Mouse (Mus musculus): Measurements from ENCODE around the gene Gimap8. TPM values are rescaled to one million over a fixed set of nuclear protein-coding genes. Genes with fewer than 3 reads are reported as not detected.

Gimap8 gene
- polyA plus RNA-seq, 1 experiment from 2014 or later = 7.3 TPM

DNA sequence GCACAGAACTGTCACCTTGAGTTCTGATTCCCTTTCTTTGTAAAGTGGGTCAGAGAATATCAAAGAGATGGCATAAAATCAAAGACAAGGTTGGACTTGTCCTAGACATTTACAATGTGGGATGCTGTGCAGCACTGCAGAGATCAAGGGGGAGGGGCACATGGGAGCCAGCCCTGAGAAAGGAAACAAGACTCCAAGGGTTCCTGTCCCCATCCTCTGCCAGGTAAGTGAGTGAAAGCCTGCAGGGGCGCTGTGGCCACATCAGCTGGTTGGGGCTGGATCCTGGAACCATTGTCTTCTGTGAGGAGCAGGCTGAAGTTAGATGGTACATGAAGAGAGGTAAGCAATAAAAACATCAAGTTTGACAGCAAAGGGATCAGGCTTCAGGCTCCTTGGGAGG lies 23.6 kb upstream of the Gimap8 start:
- ChIA-PET POLR2A (no interaction called here), CTCF (interaction anchor here (1.3 kb wide), 1 partner anchor 41 kb away, joined by 3 read pairs; no protein-coding TSS in a partner anchor)
- in situ Hi-C loops (cut with MboI; ENCODE audit: low pct_unique_long_range_greater_than_20kb) = no loop called here
- no peak for ATAC-seq
- no peak for TF ChIP-seq CTCF (IDR thresholded peaks at IDR 0.05)
- H3K27me3 ChIP-seq = no peaks in the 10 kb centered on the region
- no peak for DNase-seq (ENCODE audit: low read depth, low spot score)

DNA sequence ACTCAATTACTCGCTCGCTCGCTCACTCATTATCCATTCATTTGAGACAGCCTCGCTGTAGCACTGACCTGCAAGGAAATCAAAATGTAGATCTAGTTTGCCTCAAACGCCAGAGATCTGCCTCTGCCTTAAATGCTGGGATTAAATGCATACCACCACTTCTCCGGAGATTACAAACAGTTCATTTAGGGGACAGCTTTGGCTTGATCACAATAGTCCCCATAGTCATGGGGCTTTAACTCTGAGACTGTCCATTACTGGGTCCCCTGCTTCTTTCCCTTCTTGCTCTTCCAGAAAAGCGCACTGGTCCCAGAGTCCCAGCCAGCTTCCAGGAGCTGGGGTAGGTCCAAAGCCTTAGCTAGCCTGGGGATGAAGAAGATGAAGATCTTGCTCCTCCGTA lies 20.6 kb upstream of the Gimap8 start, which contains the start of gene AI854703:
Gene AI854703, plus strand, starts transcription at position 301 of the 400 bp plus-strand sequence.
- no peak for TF ChIP-seq CTCF (IDR thresholded peaks at IDR 0.05)
- in situ Hi-C loops (cut with MboI; ENCODE audit: low pct_unique_long_range_greater_than_20kb) = loop anchor here (5.0 kb wide), 1 partner anchor 89 kb away; the partner anchor contains the start of gene Atp6v0e2
- DNase-seq (ENCODE audit: low read depth, low spot score) = no peak
- CTCF ChIA-PET = interaction anchor here (1.1 kb wide), 1 partner anchor 22 kb away, joined by 3 read pairs; no protein-coding TSS in a partner anchor
- ATAC-seq = peak; percentile 1
- no peaks in the 10 kb centered on the region for H3K27me3 ChIP-seq
- POLR2A ChIA-PET = interaction anchor here (0.9 to 4.5 kb wide), 7 partner anchors 13 to 61 kb away, joined by 3 to 24 read pairs (median 5); partner anchors contain the start of genes Gm44965, Repin1 and Zfp775

GRCm38 (mm10) chr6:48626984-48627383 lies 20.1 kb upstream of the Gimap8 start:
- in situ Hi-C loops (cut with MboI; ENCODE audit: low pct_unique_long_range_greater_than_20kb) = loop anchor here (5.0 kb wide), 1 partner anchor 90 kb away; the partner anchor contains the start of gene Atp6v0e2
- ChIA-PET POLR2A (interaction anchor here (0.7 to 4.5 kb wide), 11 partner anchors 10 to 330 kb away, joined by 3 to 24 read pairs (median 4); partner anchors contain the start of genes Gm44965, Repin1 and Zfp775), CTCF (interaction anchor here (1.1 to 1.7 kb wide), 2 partner anchors 23 to 24 kb away, joined by 3 read pairs; no protein-coding TSS in a partner anchor)
- DNase-seq (ENCODE audit: low read depth, low spot score) = no peak
- no peak for TF ChIP-seq CTCF (IDR thresholded peaks at IDR 0.05)
- ATAC-seq = peak; percentile 55
- H3K27me3 ChIP-seq = no peaks in the 10 kb centered on the region

DNA sequence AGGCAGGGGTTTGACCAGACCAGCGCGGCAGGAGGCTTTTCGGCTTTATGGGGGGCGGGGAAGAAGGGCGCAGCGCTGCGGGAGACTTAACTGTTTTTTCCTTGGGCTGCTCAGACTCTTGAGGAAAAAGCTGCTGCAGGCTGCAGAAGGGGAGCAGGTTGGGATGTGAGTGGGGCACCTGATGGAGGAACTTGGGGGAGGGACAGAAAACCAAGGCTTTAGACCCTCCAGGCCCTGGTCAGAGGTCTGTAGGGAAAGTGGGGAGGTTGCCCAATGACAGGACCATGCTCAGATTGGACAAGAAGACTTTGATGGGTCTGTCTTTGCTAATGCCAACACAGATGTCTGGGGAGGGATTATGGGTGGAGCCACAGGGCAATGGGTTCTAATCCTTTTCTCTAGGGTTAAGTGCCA lies 19.5 kb upstream of the Gimap8 start:
- in situ Hi-C loops (cut with MboI; ENCODE audit: low pct_unique_long_range_greater_than_20kb) = loop anchor here (5.0 kb wide), 1 partner anchor 90 kb away; the partner anchor contains the start of gene Atp6v0e2
- no peak for TF ChIP-seq CTCF (IDR thresholded peaks at IDR 0.05)
- POLR2A ChIA-PET = interaction anchor here (0.5 to 4.5 kb wide), 10 partner anchors 9 to 330 kb away, joined by 3 to 24 read pairs (median 4); partner anchors contain the start of genes Gm44965, Repin1 and Zfp775
- CTCF ChIA-PET = interaction anchor here (1.7 to 2.0 kb wide), 2 partner anchors 12 to 25 kb away, joined by 3 to 7 read pairs; no protein-coding TSS in a partner anchor
- ATAC-seq = peak; percentile 2
- no peak for DNase-seq (ENCODE audit: low read depth, low spot score)
- no peaks in the 10 kb centered on the region for H3K27me3 ChIP-seq

- ATAC-seq (peak; percentile 28), DNase-seq (ENCODE audit: low read depth, low spot score) (peak; percentile 79)
- ChIA-PET CTCF (interaction anchor here (0.9 to 2.8 kb wide), 6 partner anchors 11 to 60 kb away, joined by 3 to 10 read pairs (median 4); partner anchors contain the start of gene Gimap8), POLR2A (interaction anchor here (0.5 to 4.5 kb wide), 7 partner anchors 9 to 56 kb away, joined by 3 to 24 read pairs (median 5); partner anchors contain the start of genes Gm44965, Repin1 and Zfp775)
- TF ChIP-seq CTCF (IDR thresholded peaks at IDR 0.05) = no peak
- H3K27me3 ChIP-seq = no peaks in the 10 kb centered on the region
- in situ Hi-C loops (cut with MboI; ENCODE audit: low pct_unique_long_range_greater_than_20kb) = loop anchor here (5.0 kb wide), 1 partner anchor 91 kb away; the partner anchor contains the start of gene Atp6v0e2
Measured at GRCm38 (mm10) chr6:48628377-48628776, 18.7 kb upstream of the Gimap8 start.

- in situ Hi-C loops (cut with MboI; ENCODE audit: low pct_unique_long_range_greater_than_20kb) = loop anchor here (5.0 kb wide), 1 partner anchor 92 kb away; the partner anchor contains the start of gene Atp6v0e2
- no peak for TF ChIP-seq CTCF (IDR thresholded peaks at IDR 0.05)
- DNase-seq (ENCODE audit: low read depth, low spot score) (no peak), ATAC-seq (peak; percentile 33)
- no peaks in the 10 kb centered on the region for H3K27me3 ChIP-seq
- POLR2A ChIA-PET = interaction anchor here (0.5 to 4.5 kb wide), 7 partner anchors 8 to 222 kb away, joined by 3 to 24 read pairs (median 3); partner anchors contain the start of genes Gm44965 and Repin1
- CTCF ChIA-PET = interaction anchor here (0.9 to 2.8 kb wide), 5 partner anchors 11 to 61 kb away, joined by 3 to 10 read pairs (median 4); partner anchors contain the start of gene Gimap8
Measured at GRCm38 (mm10) chr6:48628808-48629660, 18.0 kb upstream of the Gimap8 start.

DNA sequence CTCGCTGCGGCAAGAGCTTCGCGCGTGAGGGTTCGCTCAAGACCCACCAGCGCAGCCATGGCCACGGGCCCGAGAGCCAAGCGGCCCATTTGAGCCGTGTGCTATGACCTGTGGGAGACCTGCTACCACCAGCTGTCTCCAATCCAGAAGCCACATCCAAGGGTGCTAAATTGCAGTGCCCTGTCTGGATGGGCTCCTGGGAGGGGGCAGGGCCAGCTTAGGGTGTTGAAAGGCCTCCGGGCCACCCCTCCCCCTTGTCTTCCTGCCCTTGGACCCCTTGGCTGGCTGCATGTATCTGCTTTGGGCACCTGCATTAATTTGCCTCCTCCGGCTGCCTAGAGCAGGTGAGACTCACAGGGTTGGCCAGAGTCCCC lies 17.4 kb upstream of the Gimap8 start:
- no peak for TF ChIP-seq CTCF (IDR thresholded peaks at IDR 0.05)
- POLR2A ChIA-PET = interaction anchor here (0.5 to 4.5 kb wide), 5 partner anchors 13 to 222 kb away, joined by 3 to 24 read pairs (median 3); partner anchors contain the start of genes Gm44965 and Repin1
- no peak for DNase-seq (ENCODE audit: low read depth, low spot score)
- no peak for ATAC-seq
- H3K27me3 ChIP-seq = no peaks in the 10 kb centered on the region
- CTCF ChIA-PET = interaction anchor here (2.0 to 2.8 kb wide), 2 partner anchors 10 to 17 kb away, joined by 7 to 10 read pairs; partner anchors contain the start of gene Gimap8
- in situ Hi-C loops (cut with MboI; ENCODE audit: low pct_unique_long_range_greater_than_20kb) = loop anchor here (5.0 kb wide), 1 partner anchor 92 kb away; the partner anchor contains the start of gene Atp6v0e2

DNA sequence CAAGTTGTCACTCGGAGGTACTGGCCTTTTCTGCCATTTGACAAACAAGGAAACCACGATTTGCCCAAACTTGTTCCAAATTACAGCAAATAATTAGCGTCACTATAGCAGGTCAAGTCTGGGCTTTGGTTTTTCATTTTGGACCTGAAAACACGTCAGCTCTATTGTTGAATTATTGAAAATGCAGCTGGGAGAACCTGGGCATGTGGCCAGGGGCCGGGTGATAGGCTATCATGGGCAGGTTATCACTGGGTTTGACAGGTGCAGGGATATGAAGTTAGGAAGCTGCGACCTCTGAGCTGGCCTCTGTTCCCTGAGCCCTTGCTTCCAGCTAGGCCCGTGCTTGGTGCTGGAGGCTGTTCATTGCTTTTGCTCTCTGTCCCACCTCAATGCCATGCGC lies 16.2 kb upstream of the Gimap8 start:
- ChIA-PET POLR2A (interaction anchor here (4.5 kb wide), 1 partner anchor 37 kb away, joined by 24 read pairs; the partner anchor contains the start of genes Gm44965 and Repin1), CTCF (interaction anchor here (2.8 kb wide), 1 partner anchor 16 kb away, joined by 10 read pairs; the partner anchor contains the start of gene Gimap8)
- no peak for TF ChIP-seq CTCF (IDR thresholded peaks at IDR 0.05)
- no peak for DNase-seq (ENCODE audit: low read depth, low spot score)
- in situ Hi-C loops (cut with MboI; ENCODE audit: low pct_unique_long_range_greater_than_20kb) = no loop called here
- H3K27me3 ChIP-seq = no peaks in the 10 kb centered on the region
- no peak for ATAC-seq

GRCm38 (mm10) chr6:48635105-48635504 lies 11.9 kb upstream of the Gimap8 start:
- no peak for TF ChIP-seq CTCF (IDR thresholded peaks at IDR 0.05)
- in situ Hi-C loops (cut with MboI; ENCODE audit: low pct_unique_long_range_greater_than_20kb) = no loop called here
- no peaks in the 10 kb centered on the region for H3K27me3 ChIP-seq
- ChIA-PET POLR2A (no interaction called here), CTCF (no interaction called here)
- no peak for ATAC-seq
- no peak for DNase-seq (ENCODE audit: low read depth, low spot score)
